Mouse (Mus musculus): ENCODE measurements around the gene Dpy19l1. TPM values are rescaled to one million over a fixed set of nuclear protein-coding genes. Genes with fewer than 3 reads are reported as not detected.

Dpy19l1 gene
- polyA plus RNA-seq, 3 experiments from 2014 or later, result 3.0 to 9.8 (median 5.1) TPM

Other genes starting within 250 kb of the Dpy19l1 start
- not detected for gene Cypt4, start 122.1 kb upstream of the Dpy19l1 start, polyA plus RNA-seq (2017; shearing (Covaris generic))
- not detected for gene Dpy19l2, start 193.2 kb upstream of the Dpy19l1 start, polyA plus RNA-seq (2017; shearing (Covaris generic))